Mouse (Mus musculus) NIH3T3 (cell line): ENCODE measurements around the gene Cercam.

Experiments
- DNase-seq: peaks from one replicate; pipeline ENCODE4 v3.0.0-alpha.2; 2012; ENCODE audit warnings: low read depth

Gene Cercam

GRCm38 (mm10) chr2:29868949-29869645 lies at the start of gene Cercam:
Gene Cercam, plus strand, starts transcription at chr2:29869164.
- DNase-seq: peak; percentile 93

GRCm38 (mm10) chr2:29819363-29819762 lies 49.6 kb upstream of the Cercam start:
- DNase-seq: no peak

- DNase-seq: peak; percentile 73
These were observed 48.7 kb upstream of the Cercam start, which contains the start of gene Urm1 for GRCm38 (mm10) chr2:29820025-29820817. Gene Urm1, plus strand, starts transcription at chr2:29820075.

GRCm38 (mm10) chr2:29826318-29826925 lies 42.5 kb upstream of the Cercam start:
- peak; percentile 13 for DNase-seq

DNA sequence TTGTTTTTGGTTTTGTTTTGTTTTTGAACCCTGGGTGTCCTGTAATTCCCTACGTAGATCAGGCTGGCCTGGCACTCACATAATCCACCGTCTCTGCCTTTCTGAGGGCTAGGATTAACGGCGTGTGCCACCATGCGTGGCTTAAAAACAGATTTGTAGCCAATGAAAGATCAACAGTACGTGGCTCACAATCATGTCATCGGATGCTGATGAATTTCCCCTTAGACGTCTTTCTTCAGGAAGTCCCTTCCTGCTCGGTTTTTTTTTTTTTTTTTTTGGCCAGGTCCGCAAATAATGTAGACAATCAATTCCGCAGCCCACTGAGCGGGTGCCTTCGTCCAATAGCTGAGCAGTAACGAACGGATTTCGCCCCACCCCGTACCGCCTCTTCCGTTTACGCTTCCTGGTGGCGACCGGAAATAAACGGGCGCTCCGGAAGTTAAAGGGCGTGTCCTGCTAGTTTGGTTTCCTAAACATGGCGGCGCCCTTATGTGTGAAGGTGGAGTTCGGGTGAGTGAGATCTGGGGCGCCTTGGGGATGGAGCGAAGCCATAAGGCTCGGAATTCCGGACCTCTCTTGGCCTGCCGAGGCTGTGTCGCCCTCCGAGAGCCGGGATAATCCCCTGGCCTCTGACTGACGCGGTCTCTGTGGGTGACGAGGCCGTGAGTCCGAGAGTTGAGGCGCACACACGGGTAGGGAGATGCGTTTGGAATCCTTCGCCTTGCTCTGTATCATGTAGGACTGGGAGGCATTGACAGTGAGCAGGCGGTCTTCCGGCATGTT lies 41.8 kb upstream of the Cercam start:
- DNase-seq: peak; percentile 98

DNA sequence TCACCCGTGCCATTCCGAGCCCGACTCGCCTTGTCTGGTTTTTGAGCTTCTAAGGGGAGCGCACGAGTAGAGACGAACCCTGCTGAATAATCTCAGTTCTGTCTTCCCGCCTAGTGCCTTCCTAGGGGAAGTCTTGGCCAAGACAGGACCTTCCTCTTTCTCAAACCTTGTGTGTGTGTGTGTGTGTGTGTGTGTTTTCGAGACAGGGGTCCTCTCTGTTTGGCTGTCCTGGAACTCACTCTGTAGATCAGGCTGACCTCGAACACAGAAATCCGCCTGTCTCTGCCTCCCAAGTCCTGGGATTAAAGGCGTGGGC lies 41.3 kb upstream of the Cercam start:
- DNase-seq: no peak

DNA sequence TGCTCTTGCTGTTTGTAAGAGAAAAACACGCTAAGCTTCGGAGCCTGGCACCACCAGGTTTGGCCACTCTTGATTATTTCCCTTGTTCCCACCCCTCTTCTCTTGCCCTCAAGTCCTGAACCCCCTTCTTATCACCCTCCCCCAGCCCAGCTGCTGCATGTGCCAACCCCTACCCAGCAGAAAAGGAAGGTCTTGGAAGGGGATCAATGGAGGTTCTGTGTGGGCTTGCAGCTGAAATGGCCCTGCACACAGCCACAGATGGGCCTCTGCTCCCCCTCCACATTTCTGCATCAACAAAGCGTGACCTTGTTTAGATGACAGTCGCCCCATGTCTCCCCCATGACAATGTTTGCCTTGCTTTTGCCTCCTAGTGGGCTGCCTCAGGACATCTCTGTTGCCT lies 37.9 kb upstream of the Cercam start:
- no peak for DNase-seq

- no peak for DNase-seq
These were observed 35.2 kb upstream of the Cercam start for GRCm38 (mm10) chr2:29833796-29834195.

GRCm38 (mm10) chr2:29835391-29835899 lies 33.5 kb upstream of the Cercam start:
- DNase-seq: no peak

DNA sequence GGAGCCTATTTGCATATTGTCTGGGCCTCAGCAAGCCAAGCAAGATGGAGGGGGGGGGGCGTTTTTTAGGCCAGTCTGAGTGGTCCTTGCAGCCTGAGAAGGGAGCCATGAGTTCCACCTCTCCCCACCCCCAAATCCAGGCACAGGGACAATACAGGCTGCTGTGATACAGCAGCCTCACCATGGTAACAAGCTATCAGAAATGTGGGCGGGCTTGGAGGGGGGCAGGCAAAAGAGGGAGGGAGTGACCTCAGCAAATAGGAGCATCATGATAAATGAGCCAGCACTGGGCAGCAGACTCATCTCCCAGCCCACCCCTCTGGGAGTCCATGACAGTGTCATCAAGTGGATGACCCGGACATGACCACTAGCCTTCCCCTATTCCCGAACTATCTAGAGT lies 29.5 kb upstream of the Cercam start:
- no peak for DNase-seq

- DNase-seq: no peak
These were observed 25.5 kb upstream of the Cercam start for GRCm38 (mm10) chr2:29843231-29844105.

DNA sequence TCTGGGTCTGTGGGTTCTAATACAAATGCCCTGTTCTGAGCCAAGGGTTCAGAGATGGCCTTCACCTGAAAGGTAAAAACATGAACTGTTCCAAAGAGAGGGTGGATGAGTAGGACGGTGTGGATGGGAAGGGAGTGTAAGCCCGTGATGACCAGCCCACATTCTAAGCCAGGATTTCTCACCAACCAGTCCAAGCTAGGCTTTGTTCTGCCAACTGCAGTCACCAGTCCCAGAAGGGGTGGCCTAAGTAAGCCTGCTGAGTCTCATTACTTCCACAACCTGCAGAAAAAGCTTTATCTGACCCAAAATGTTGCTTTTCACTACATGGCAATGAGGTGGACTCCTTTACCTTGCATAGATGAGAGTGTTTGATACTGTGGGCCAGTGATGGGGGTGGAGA lies 24.8 kb upstream of the Cercam start:
- no peak for DNase-seq

DNA sequence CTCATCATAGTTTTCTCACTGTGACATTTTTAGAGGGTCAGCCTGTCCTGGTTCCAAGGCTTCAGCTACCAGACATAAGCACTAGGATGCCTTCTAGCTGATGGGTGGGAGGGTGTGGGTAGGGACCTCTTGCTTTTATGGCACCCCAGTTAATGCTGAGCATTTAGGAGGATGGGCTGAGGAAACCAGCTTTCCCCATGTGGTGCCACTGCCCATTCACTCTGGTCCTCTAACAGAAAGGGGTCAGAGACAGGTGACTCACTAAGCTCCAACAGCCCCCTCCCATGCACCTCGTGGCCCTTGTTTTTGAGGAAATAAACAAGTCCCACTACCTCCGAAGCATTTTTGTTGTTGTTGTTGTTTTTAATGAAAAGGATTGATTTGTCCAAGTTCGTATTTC lies 24.3 kb upstream of the Cercam start:
- DNase-seq: no peak

DNA sequence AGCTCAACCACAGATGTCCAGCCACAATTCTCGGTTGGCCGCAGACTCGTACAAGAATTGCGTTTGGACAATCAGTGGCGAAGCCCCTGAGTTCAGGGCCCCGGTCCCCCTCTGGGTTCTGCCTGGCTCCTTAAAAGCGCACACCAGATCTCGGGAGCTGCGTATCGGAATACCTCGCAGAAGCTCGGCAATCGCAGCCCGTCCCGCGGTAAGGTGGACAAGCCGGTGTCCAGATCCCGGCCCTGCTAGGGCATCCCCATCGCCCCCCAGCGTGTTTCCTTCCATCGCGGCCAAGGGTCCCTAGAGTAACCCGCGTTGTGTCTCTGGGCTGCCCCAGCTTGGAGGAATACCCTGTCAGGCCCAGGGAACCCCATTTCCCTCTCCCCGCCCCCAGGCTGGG lies 23.3 kb upstream of the Cercam start:
- DNase-seq: no peak

- DNase-seq: no peak
These were observed 22.7 kb upstream of the Cercam start for GRCm38 (mm10) chr2:29846061-29846853.

GRCm38 (mm10) chr2:29846911-29847310 lies 22.1 kb upstream of the Cercam start:
- no peak for DNase-seq

DNA sequence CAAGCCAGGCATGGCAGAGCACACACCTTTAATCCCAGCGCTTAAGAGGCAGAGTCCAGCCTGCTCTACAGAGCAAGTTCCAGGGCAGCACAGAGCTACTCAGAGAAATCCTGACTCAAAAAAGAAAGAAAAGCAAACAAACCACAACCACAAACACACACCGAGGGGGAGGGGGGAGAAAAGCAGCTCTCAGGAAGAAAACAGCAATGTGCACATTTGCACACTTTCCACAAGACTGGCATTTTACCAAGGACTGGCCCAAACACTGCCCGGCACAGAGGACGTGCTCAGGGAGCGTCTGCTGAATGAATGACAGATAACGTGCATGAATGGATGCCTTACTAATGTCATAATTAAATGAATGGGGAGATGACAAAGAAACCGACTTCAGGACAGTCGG lies 19.9 kb upstream of the Cercam start:
- peak; percentile 34 for DNase-seq

GRCm38 (mm10) chr2:29849841-29850480 lies 19.0 kb upstream of the Cercam start:
- peak; percentile 47 for DNase-seq

DNA sequence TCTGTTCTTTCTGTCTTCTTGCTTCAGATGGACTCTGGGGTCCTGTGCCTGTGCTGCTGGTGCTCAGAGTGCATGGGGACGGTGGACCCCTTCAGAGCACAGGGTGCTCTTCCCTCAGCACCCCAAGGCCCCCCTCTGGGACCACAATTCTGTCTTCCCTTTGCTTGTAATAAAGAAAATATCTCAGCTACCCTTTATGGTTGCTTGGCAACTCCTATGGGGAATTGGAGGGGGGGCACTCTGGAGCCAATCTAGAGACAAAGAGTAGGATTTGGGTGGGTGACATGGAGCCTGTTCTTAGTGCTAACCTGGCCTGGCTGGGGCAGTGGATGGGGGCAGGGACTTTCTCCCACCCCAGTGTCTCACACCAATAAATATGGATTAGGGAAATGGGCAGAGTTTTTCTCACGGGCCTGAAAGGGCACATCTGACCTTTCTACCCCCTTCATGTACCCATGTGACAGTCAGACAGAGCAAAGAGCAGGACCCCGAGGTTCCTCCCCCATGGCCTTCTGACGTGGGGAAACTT lies 15.9 kb upstream of the Cercam start:
- no peak for DNase-seq

DNA sequence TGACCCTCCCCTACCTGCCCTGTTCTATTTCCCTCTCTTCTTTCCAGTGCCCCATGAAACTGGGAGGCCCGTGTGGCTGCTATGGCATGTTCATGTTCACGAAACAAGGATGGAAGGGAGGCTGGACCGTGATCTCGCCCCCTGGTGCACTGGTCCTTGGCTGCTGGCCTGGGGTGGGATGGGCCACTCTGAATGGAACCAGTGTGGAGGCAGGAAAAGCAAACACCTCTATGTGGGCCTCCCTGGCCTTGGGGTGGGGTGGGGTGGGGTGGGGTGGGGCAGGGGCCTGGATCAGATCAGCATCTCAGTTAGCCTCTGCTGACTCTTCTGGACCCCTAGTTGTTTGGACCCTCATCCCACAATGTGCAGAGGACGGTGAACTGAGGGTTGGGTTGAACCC lies 15.2 kb upstream of the Cercam start:
- DNase-seq: no peak
